19 mouse cellular contexts compared by ENCODE assay signal in genomic region chr5:96948856-96949527, GRCm38 (mm10). TPM values are rescaled to one million over a fixed set of nuclear protein-coding genes. Genes with fewer than 3 reads are reported as not detected.
DNase-seq lines count a peak whose midpoint lies in the region; ATAC-seq and TF ChIP-seq lines count a peak whose summit lies in the region.
"Had no signal": no experiment of that assay in that cellular context is flagged by ENCODE, and none has a peak within 500 bp of the region (broad histone marks: within the 10 kb centered on the region; RNA-seq: fewer than 3 reads in every experiment).

No protein-coding gene starts in this region.

- no peak overlapping the region for H3K4me2 ChIP-seq in heart, embryonic 13.5 days
- no peak overlapping the region for H3K4me2 ChIP-seq in heart, embryonic 12.5 days
- H3K4me2 ChIP-seq in midbrain, postnatal 0 days (ENCODE audit: low read depth, low read length, poor library complexity, severe bottlenecking), result no peak overlapping the region
- H3K4me2 ChIP-seq: hindbrain, embryonic 15.5 days; limb, embryonic 12.5 days; neural tube, embryonic 13.5 days had no signal

- no peak for ATAC-seq in heart, embryonic 13.5 days (ENCODE audit: extremely low read depth, insufficient number of reproducible peaks, low FRiP score, low TSS enrichment)
- ATAC-seq in heart, embryonic 12.5 days (ENCODE audit: insufficient number of reproducible peaks, low FRiP score), result no peak
- ATAC-seq in inflammation-experienced regulatory T-cells, adult 6 months, result peak; percentile 85
- ATAC-seq in midbrain, postnatal 0 days (ENCODE audit: low FRiP score), result no peak
- ATAC-seq: Patski had no signal

- H3K4me3 ChIP-seq in heart, embryonic 13.5 days, result no peak overlapping the region
- no peak overlapping the region for H3K4me3 ChIP-seq in heart, embryonic 12.5 days
- H3K4me3 ChIP-seq in midbrain, postnatal 0 days (ENCODE audit: low read depth, low read length), result no peak overlapping the region
- H3K4me3 ChIP-seq: hindbrain, embryonic 15.5 days; left cerebral cortex, adult 2 months; limb, embryonic 12.5 days; neural tube, embryonic 13.5 days had no signal

- TF ChIP-seq CTCF in midbrain, postnatal 0 days (IDR thresholded peaks at IDR 0.05), result no peak

- no peaks in the 10 kb centered on the region for H3K9me3 ChIP-seq in heart, embryonic 13.5 days
- no peaks in the 10 kb centered on the region for H3K9me3 ChIP-seq in heart, embryonic 12.5 days (replicated peaks)
- no peaks in the 10 kb centered on the region for H3K9me3 ChIP-seq in midbrain, postnatal 0 days (ENCODE audit: low read length)
- H3K9me3 ChIP-seq: hindbrain, embryonic 15.5 days; limb, embryonic 12.5 days; neural tube, embryonic 13.5 days had no signal

- H3K4me1 ChIP-seq in heart, embryonic 13.5 days, result peaks cover 14% of the 10 kb centered on the region
- H3K4me1 ChIP-seq in heart, embryonic 12.5 days (replicated peaks), result peaks cover 9% of the 10 kb centered on the region; the same call in 1 of the 2 replicates
- H3K4me1 ChIP-seq in midbrain, postnatal 0 days (ENCODE audit: insufficient read depth, low read length), result no peaks in the 10 kb centered on the region

- peak; percentile 63 to 73 for DNase-seq in spleen, postnatal 36 days (ENCODE audit: low spot score in 2 of 2)
- no peak for DNase-seq in spleen, postnatal 4 days (ENCODE audit: low spot score in 2 of 2)
- DNase-seq in layer of hippocampus, adult 8-10 months (ENCODE audit: low spot score in 2 of 2), result no peak
- no peak for DNase-seq in midbrain, postnatal 0 days (ENCODE audit: low spot score)
- no peak for DNase-seq in gastrocnemius, postnatal 4 days (ENCODE audit: low spot score in 2 of 2)
- DNase-seq: adrenal gland, adult 2 months; cerebellum, adult 8-10 months; kidney, adult 8-10 months; midbrain, embryonic 14.5 days; right cerebral cortex, adult 18-20 months; thymus, adult 2 months had no signal

- H3K36me3 ChIP-seq in heart, embryonic 13.5 days, result no peaks in the 10 kb centered on the region
- no peaks in the 10 kb centered on the region for H3K36me3 ChIP-seq in heart, embryonic 12.5 days
- H3K36me3 ChIP-seq in midbrain, postnatal 0 days (ENCODE audit: insufficient read depth, low read length), result no peaks in the 10 kb centered on the region
- H3K36me3 ChIP-seq: hindbrain, embryonic 15.5 days; limb, embryonic 12.5 days; neural tube, embryonic 13.5 days had no signal

- H3K27me3 ChIP-seq in heart, embryonic 13.5 days (replicated peaks), result no peaks in the 10 kb centered on the region
- no peaks in the 10 kb centered on the region for H3K27me3 ChIP-seq in heart, embryonic 12.5 days (replicated peaks)
- H3K27me3 ChIP-seq in midbrain, postnatal 0 days (ENCODE audit: insufficient read depth, low read length), result no peaks in the 10 kb centered on the region
- H3K27me3 ChIP-seq: hindbrain, embryonic 15.5 days; limb, embryonic 12.5 days; neural tube, embryonic 13.5 days; Patski had no signal

- no peak overlapping the region for H3K9ac ChIP-seq in heart, embryonic 13.5 days
- no peak overlapping the region for H3K9ac ChIP-seq in heart, embryonic 12.5 days
- H3K9ac ChIP-seq in midbrain, postnatal 0 days (replicated peaks; ENCODE audit: low read length, poor library complexity, severe bottlenecking), result no peak overlapping the region
- H3K9ac ChIP-seq: hindbrain, embryonic 15.5 days; limb, embryonic 12.5 days; neural tube, embryonic 13.5 days had no signal

- WGBS in heart, embryonic 13.5 days, result 77% methylated on average over 13 of the region's 13 CpGs
- 76% methylated on average over 13 of the region's 13 CpGs for WGBS in heart, embryonic 12.5 days
- 86% methylated on average over 13 of the region's 13 CpGs for WGBS in midbrain, postnatal 0 days

- peak overlapping the region; percentile 21; the same call in 1 of the 2 replicates for H3K27ac ChIP-seq in heart, embryonic 13.5 days (replicated peaks)
- no peak overlapping the region for H3K27ac ChIP-seq in heart, embryonic 12.5 days (ENCODE audit: poor library complexity, severe bottlenecking)
- no peak overlapping the region for H3K27ac ChIP-seq in midbrain, postnatal 0 days (ENCODE audit: low read depth, low read length)
- H3K27ac ChIP-seq: hindbrain, embryonic 15.5 days; left cerebral cortex, adult 2 months; limb, embryonic 12.5 days; neural tube, embryonic 13.5 days had no signal

RNA-seq across cellular contexts. Expression of gene Bmp2k, which starts 48.5 kb away (rescaled TPM):
- 5.8 and 6.5 TPM in 2 replicates for polyA plus RNA-seq in heart, embryonic 13.5 days (2015; fragmentation: Nextera tagmentation; extraction: Ambion mirVana)
- polyA plus RNA-seq in heart, embryonic 12.5 days (2016; fragmentation: Nextera tagmentation; extraction: Ambion mirVana), result 9.9 and 10.6 TPM in 2 replicates
- polyA plus RNA-seq in inflammation-experienced regulatory T-cells, adult 6 months (2017; shearing (Covaris generic)), result 10 to 100 TPM in 2 of 3 experiments, 1 to 10 TPM in 1; 9.3 to 18.6 (median 10.8) TPM
- total RNA-seq in layer of hippocampus, adult 8-10 months (2022), result 10 to 100 TPM; 13.3 to 24.0 (median 19.2) TPM
- 19.4 and 20.8 TPM in 2 replicates for total RNA-seq in midbrain, postnatal 0 days (2014; rRNA removed)
- polyA plus RNA-seq in midbrain, postnatal 0 days (2015; fragmentation: Nextera tagmentation; extraction: Ambion mirVana), result 8.5 and 9.5 TPM in 2 replicates
- 10 to 100 TPM; 15.5 to 16.8 TPM for total RNA-seq in gastrocnemius, postnatal 4 days (2021)

Comparison
In these comparisons a context has a peak if more than half of its experiments do, and no peak if none do; other contexts are left out.
1. DNase-seq: peak in spleen, postnatal 36 days (2 of 2); none in spleen, postnatal 4 days (0 of 2), layer of hippocampus, adult 8-10 months (0 of 2), midbrain, postnatal 0 days (single experiment) and gastrocnemius, postnatal 4 days (0 of 2).